Mouse (Mus musculus) lung, postnatal 0 days (tissue): ENCODE data around the gene Gm28230.

Experiments used
- CTCF ChIP-seq: IDR thresholded peaks from 2 replicates; pipeline ENCODE4 v1.5.1; 2016; ENCODE audit warnings: antibody characterized with exemption, mild to moderate bottlenecking
- EP300 ChIP-seq: IDR thresholded peaks from 2 replicates; pipeline ENCODE4 v1.6.1; 2016; ENCODE audit warnings: antibody characterized with exemption, mild to moderate bottlenecking, control low read depth

DNA sequence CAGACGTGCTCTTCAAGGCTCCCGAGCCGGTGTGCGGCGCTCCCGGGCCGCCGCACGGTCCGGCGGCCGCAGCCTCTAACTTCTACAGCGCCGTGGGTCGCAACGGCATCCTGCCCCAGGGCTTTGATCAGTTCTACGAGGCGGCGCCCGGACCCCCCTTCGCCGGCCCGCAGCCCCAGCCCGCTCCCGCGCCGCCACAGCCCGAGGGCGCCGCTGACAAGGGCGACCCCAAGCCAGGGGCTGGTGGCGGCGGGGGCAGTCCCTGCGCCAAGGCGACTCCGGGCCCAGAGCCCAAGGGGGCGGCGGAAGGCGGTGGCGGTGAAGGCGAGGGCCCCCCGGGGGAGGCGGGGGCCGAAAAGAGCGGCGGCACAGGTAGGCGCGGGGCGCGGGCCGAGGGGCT lies 43.7 kb upstream of the Gm28230 start:
- TF ChIP-seq CTCF (no peak), EP300 (no peak)
